Mouse (Mus musculus) liver, embryonic 14.5 days (tissue): ENCODE data around the gene Tm6sf1. TPM values are rescaled to one million over a fixed set of nuclear protein-coding genes. Genes with fewer than 3 reads are reported as not detected.

ENCODE experiments used
- ATAC-seq: fragments of 200-750 bp; cut with Nextera tagmentation; 2 replicates; pipeline ENCODE4 v1.8.0; 2017; ENCODE audit warnings: moderate number of reproducible peaks, mild to moderate bottlenecking, moderate library complexity; ENCODE audit not compliant: insufficient read depth
- DNase-seq, 3 experiments: peaks; one replicate each; pipeline ENCODE4 v3.0.0-alpha.2; 2012 to 2013; ENCODE audit warnings: low read depth in 3 of 3, low spot score in 3 of 3
- H3K27ac ChIP-seq: fragments of 300-500 bp; sonication (generic); 2 replicates; pipeline ENCODE4 v1.5.1; 2014; ENCODE audit warnings: moderate library complexity, mild to moderate bottlenecking, control low read depth, inconsistent platforms
- H3K27me3 ChIP-seq: fragments of 300-500 bp; sonication (generic); 2 replicates; pipeline ENCODE4 v1.6.1; 2014; ENCODE audit warnings: mild to moderate bottlenecking, low read length, moderate library complexity; ENCODE audit not compliant: control insufficient read depth, insufficient read depth
- H3K36me3 ChIP-seq: fragments of 300-500 bp; sonication (generic); replicated peaks from 2 replicates; pipeline ENCODE4 v1.6.1; 2014; ENCODE audit warnings: low read depth; ENCODE audit not compliant: control insufficient read depth, insufficient read depth
- H3K4me1 ChIP-seq, 2 experiments: fragments of 200-500 bp in 1 of 2; fragments of 300-500 bp in 1 of 2; sonication (generic) in 1 of 2; replicated peaks; 2 replicates each; pipeline ENCODE4 v1.6.1; 2012 to 2014; ENCODE audit warnings: antibody characterized with exemption in 1 of 2, inconsistent platforms in 1 of 2, low read length in 1 of 2; ENCODE audit not compliant: control insufficient read depth in 2 of 2, insufficient read depth in 2 of 2
- H3K4me2 ChIP-seq: fragments of 300-500 bp; sonication (generic); 2 replicates; pipeline ENCODE4 v1.6.1; 2014; ENCODE audit warnings: low read depth, mild to moderate bottlenecking, control low read depth, moderate library complexity
- H3K4me3 ChIP-seq, 2 experiments: fragments of 200-500 bp in 1 of 2; fragments of 300-500 bp in 1 of 2; sonication (generic) in 1 of 2; 2 replicates each; pipeline ENCODE4 v1.5.1; 2012 to 2014; ENCODE audit warnings: low read depth in 2 of 2, low read length in 2 of 2, mild to moderate bottlenecking in 2 of 2, control low read depth in 1 of 2, inconsistent platforms in 1 of 2, moderate library complexity in 1 of 2; ENCODE audit not compliant: insufficient read depth in 1 of 2
- H3K9ac ChIP-seq: fragments of 300-500 bp; sonication (generic); replicated peaks from 2 replicates; pipeline ENCODE4 v1.6.1; 2014; ENCODE audit warnings: mild to moderate bottlenecking, control low read depth, moderate library complexity
- H3K9me3 ChIP-seq: fragments of 300-500 bp; sonication (generic); 2 replicates; pipeline ENCODE4 v1.6.1; 2016; ENCODE audit warnings: low read length, mixed read lengths; ENCODE audit not compliant: control insufficient read depth
- CTCF ChIP-seq: IDR thresholded peaks from 2 replicates; pipeline ENCODE4 v1.5.1; 2016; ENCODE audit warnings: antibody characterized with exemption, low read depth, control low read depth
- EP300 ChIP-seq: IDR thresholded peaks from 2 replicates; pipeline ENCODE4 v1.6.1; 2016; ENCODE audit warnings: antibody characterized with exemption, low read depth
- WGBS: fragments of 180-500 bp; shearing (Covaris S2); extraction: QIAGEN DNeasy Blood & Tissue Kit; methylation state at CpG from one replicate; pipeline ENCODE4 v1.1.7; 2014; ENCODE audit not compliant: insufficient replicate concordance; 5-methylcytosine and 5-hydroxymethylcytosine counted together
- polyA plus RNA-seq, 2 experiments: library from polyadenylated mRNA; depleted of rRNA in 1 of 2; stranded (reverse) in 1 of 2; unstranded in 1 of 2; fragments of >200 nt; fragmentation: Nextera tagmentation in 1 of 2; extraction: Ambion mirVana in 1 of 2; gene quantifications; 2 replicates each; pipeline versions ENCODE4 v1.2.1 to v1.2.3; 2012 to 2014

Gene Tm6sf1
- polyA plus RNA-seq, 2 experiments: 7.9 to 9.4 TPM

DNA sequence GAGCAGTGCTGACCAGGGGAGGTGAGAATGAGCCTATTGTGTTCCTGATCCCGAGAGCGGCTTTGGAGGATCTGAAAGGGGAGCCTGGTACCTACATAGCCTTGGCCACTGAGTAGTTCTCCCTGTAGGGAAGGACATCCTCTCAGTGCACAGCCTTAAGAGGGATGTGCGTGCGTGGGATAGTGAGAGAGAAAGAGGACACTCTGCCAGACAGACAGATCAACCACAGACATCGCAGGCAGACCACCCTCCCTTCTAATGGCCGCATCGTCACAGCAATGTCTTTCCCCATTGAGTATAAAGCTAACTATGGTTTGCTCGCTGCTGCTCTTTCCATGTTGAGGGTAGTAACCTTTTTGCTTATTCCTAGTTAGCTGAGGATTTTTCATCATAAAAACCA lies 14.9 kb upstream of the Tm6sf1 start:
- Histone ChIP-seq H3K9me3 (no peaks in the 10 kb centered on the region), H3K27ac (no peak overlapping the region), H3K27me3 (no peaks in the 10 kb centered on the region), H3K36me3 (no peaks in the 10 kb centered on the region), H3K9ac (no peak overlapping the region), H3K4me2 (no peak overlapping the region), H3K4me1 (peaks cover 0 to 5% of the 10 kb centered on the region in 2 experiments; a peak in 1 of 4 replicates), H3K4me3 (no peak overlapping the region)
- 75% methylated on average over 8 of the region's 8 CpGs for WGBS
- DNase-seq: no peak
- TF ChIP-seq EP300 (no peak), CTCF (no peak)
- ATAC-seq: no peak

DNA sequence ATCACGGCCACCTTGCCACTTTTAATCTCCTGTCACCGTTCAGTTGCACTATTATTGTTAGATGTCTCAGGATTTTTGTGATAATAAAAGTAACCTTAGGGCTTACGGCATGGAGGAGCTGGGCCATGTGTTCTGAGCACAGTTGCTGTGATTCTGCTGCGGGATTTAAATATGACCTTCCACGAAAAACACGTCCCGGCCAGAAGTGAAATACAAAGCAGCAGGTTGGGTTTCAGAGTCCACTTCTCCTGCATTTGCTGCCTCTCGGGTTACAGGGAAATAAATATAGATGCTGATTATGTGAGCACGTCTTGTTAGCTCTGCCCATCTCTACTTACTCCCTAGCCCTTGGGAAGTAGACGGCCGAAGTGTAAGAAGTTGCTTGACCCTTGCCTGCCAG lies 14.0 kb upstream of the Tm6sf1 start:
- H3K9ac ChIP-seq: no peak overlapping the region
- H3K4me1 ChIP-seq: peaks cover 0 to 6% of the 10 kb centered on the region in 2 experiments; a peak in 1 of 4 replicates
- no peak for TF ChIP-seq CTCF
- TF ChIP-seq EP300: no peak
- H3K27ac ChIP-seq: no peak overlapping the region
- H3K4me2 ChIP-seq: no peak overlapping the region
- H3K27me3 ChIP-seq: no peaks in the 10 kb centered on the region; the same call in none of the 2 replicates
- DNase-seq (no peak), ATAC-seq (no peak)
- H3K9me3 ChIP-seq: no peaks in the 10 kb centered on the region
- no peaks in the 10 kb centered on the region for H3K36me3 ChIP-seq
- H3K4me3 ChIP-seq: no peak overlapping the region
- 71% methylated on average over 11 of the region's 11 CpGs for WGBS

DNA sequence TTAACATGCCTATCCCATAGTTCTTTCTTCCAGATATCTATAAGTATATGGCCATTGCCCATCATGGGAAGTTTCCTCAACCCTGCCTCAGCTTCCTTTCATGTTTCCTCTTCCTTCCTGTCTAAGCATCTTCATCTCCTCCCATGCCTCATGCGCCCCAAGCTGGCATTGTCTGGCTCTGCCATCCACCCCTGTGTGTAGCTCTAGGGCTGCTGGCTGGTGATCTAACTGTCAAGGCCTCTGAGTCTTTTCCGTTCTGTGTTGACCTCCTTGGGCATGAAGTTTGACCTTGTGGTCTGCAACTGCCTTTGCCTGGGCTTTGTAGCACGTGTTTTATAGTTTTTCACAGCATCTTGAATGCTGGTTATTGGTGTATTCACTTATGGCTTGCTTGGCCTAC lies 13.5 kb upstream of the Tm6sf1 start:
- no peak for ATAC-seq
- WGBS: 53% methylated on average over 3 of the region's 3 CpGs
- no peak overlapping the region for H3K4me2 ChIP-seq

DNA sequence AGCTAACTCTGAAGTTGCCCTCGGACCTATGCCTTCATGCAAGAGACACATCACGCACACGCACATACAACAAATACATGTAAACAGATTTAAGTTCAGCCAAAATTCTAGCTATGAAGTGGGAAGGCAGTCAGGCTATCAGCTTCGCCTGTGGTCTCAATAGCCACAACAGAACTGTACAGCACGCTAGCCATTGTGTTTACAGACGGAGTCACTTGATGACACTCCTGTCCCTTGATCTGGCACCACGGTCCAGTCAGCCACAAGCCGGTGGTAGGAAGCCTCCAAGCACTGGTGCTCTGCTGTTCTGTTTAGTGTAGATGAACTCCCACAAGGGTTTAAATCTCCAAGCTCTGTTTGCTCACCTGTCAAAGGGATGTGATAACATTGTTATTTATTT lies 12.8 kb upstream of the Tm6sf1 start:
- Histone ChIP-seq H3K27me3 (no peaks in the 10 kb centered on the region; the same call in none of the 2 replicates), H3K4me2 (no peak overlapping the region), H3K9ac (no peak overlapping the region), H3K4me3 (no peak overlapping the region), H3K4me1 (peaks cover 0 to 6% of the 10 kb centered on the region in 2 experiments; a peak in 1 of 4 replicates), H3K36me3 (no peaks in the 10 kb centered on the region), H3K27ac (no peak overlapping the region), H3K9me3 (no peaks in the 10 kb centered on the region)
- ATAC-seq: no peak
- WGBS: 68% methylated on average over 8 of the region's 8 CpGs
- no peak for DNase-seq
- TF ChIP-seq EP300 (no peak), CTCF (no peak)

More for the DNA sequence above, 13.5 kb upstream of the Tm6sf1 start:
- DNase-seq: no peak
- TF ChIP-seq EP300: no peak
- no peak for TF ChIP-seq CTCF
- no peak overlapping the region for H3K9ac ChIP-seq
- no peaks in the 10 kb centered on the region for H3K9me3 ChIP-seq
- H3K4me1 ChIP-seq: peaks cover 0 to 6% of the 10 kb centered on the region in 2 experiments; a peak in 1 of 4 replicates
- no peak overlapping the region for H3K4me3 ChIP-seq
- no peaks in the 10 kb centered on the region; the same call in none of the 2 replicates for H3K27me3 ChIP-seq
- H3K27ac ChIP-seq: no peak overlapping the region
- no peaks in the 10 kb centered on the region for H3K36me3 ChIP-seq

DNA sequence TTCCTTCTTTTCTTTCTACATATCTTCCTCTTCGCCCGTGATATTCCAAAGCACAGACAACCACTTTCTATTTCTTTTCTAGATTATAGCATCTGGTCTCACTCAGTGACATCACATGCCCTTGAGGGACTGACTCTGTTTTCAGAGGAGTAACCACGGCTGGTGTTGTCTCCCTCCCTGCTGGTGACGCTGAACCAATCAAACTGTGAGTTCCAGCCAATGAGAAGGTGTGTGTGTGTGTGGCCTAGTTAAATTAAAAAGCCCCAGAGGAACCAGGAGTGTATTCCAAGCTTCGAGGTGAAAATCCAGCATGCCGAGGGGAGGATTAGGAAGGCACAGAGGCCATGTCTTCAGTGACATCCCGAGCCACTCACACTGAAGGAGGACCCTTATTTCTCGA lies 11.8 kb upstream of the Tm6sf1 start:
- no peaks in the 10 kb centered on the region for H3K36me3 ChIP-seq
- TF ChIP-seq EP300: no peak
- TF ChIP-seq CTCF: no peak
- peaks cover 0 to 10% of the 10 kb centered on the region in 2 experiments; a peak in 1 of 4 replicates for H3K4me1 ChIP-seq
- DNase-seq: no peak
- no peak overlapping the region for H3K9ac ChIP-seq
- 43% methylated on average over 8 of the region's 8 CpGs for WGBS
- H3K27ac ChIP-seq: no peak overlapping the region
- H3K4me3 ChIP-seq: no peak overlapping the region
- H3K9me3 ChIP-seq: no peaks in the 10 kb centered on the region
- ATAC-seq: no peak
- no peaks in the 10 kb centered on the region; the same call in none of the 2 replicates for H3K27me3 ChIP-seq
- H3K4me2 ChIP-seq: no peak overlapping the region
